Mouse (Mus musculus): ENCODE data around the gene Ces3a.
"Not testable (repeated sequence)": the region's sequence is repeated elsewhere in the genome, so short reads cannot be mapped to it uniquely, and the experiment has no call there.

The Ces3a gene

DNA sequence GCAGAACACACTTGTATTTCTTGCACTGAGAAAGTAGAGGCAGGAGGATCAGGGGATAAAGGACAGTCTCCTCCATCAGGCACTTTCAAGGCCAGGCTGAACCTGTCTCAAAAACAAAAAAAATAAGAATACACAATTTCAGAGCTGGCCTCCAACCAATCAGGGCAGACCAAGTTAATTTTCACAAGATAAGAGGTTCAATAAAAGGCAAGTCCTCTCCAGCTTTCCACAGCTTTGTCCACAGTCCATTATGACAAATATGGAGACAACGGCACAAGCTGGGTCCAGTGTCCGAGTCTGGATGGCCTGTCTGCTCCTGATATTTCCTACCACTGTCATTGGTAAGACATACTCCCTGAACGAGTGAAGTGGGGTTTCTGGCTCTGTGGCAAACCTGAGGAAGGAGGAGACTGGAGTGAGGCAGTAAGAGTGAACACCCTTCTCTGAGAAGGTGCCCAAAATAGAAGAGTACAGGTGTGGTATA, at the start of gene Ces3a:
Gene Ces3a (plus strand): TSS at position 231 of the 484 bp plus-strand sequence.
- no peak for DNase-seq

DNA sequence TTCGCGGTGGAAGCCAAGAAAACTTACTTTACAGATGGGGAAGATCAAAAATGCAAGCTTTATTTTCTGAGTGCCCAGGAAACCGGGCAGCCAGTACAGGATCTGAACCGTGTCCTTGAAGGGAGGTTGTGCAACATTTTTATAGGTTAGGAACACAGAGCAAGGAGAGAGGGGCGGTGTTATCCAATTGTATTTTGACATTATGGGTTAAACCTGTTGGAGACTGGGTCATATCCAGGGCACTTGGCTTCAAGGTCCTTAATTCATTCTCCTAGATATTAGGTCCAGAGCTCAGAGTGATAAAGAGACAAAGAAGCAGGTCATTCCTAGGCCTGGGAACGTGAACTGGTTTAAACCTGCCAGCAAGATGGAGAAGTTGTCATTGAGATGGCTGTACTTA, 49.2 kb upstream of the Ces3a start:
- no peak for DNase-seq

- DNase-seq: no peak
Measured at GRCm38 (mm10) chr8:105000586-105000985, 47.8 kb upstream of the Ces3a start, which contains the start of gene Ces2h. TSS of gene Ces2h (plus strand) at chr8:105000853.

DNA sequence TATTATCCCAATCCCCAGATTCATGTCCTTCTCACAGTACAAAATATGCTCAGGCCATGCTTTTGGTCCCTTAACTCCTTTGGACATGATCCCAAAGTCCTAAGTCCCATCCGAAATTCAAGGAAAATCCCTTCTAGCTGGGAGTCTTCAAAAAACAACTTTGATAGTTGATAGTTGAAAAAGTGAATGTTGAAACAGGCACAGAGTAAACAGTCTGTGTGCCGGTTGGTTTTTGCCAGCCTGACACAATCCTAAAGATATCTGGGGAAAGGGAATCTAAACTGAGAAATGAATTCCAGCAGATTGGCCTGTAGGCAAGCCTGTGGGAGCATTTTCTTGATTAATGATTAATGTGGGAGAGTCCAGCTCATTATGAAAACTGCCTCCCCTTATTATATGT, 38.4 kb upstream of the Ces3a start:
- no peak for DNase-seq

- no peak for DNase-seq
Measured at GRCm38 (mm10) chr8:105011136-105011535, 37.3 kb upstream of the Ces3a start.

GRCm38 (mm10) chr8:105014391-105014790, 34.0 kb upstream of the Ces3a start:
- DNase-seq: no peak

DNA sequence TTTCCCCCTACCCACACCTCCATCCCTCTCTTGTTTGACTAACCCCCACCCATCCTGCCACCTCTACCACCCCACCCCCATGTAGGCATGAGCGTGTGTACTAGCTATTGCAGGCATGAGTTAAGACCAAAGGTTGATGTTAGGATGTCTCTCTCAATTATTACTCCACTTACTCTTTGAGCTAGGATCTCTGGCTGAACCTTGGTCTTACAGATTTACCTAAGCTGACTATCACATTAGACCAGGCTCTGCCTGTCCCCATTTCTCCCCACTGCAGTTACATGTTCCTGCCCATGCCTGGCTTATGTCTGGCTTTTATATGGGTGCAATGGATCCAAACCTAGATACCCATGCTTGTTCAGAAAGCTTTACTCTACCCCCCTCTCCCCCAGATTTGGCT, 26.4 kb upstream of the Ces3a start:
- no peak for DNase-seq

GRCm38 (mm10) chr8:105023087-105023486, 25.3 kb upstream of the Ces3a start:
- no peak for DNase-seq

DNA sequence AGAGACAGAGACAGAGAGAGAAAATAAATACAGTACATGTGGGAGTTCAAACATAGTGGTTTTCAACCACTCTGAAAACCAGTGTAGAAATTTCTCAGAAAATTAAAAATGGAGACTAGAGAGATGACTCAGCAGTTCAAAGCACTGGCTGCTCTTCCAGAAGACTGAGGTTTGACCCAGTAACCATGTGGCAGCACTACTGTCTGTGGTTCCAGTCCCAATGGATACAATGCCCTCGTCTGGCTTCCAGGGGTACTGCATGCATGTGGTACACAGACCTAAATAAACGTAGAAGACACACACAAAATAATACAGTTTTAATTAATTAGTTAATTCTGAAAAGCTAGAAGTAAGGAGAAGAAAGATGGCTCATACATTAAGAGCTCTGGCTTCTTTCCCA, 23.4 kb upstream of the Ces3a start:
- no peak for DNase-seq

DNA sequence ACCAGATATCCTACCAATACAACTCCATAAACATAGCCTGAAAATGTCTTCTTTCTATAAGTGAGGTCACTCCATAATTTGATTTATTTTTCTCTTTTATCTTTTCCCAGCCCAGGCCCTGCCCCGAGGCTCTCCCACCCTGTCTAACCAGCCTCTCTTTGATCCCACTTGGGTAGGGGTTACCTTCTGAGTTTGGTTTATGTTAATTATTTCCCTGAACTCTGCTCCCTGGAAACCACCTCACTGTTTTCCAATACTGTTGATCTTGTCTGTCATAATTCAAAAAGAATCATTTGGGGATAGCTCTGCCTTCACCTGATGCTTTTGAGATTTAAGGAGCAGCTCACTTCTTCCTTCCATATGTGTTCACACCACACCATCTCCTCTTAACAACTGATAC, 4.9 kb upstream of the Ces3a start:
- DNase-seq: no peak

- no peak for DNase-seq
Measured at GRCm38 (mm10) chr8:105045824-105046401, 2.5 kb upstream of the Ces3a start.

- no peak for DNase-seq
Measured at GRCm38 (mm10) chr8:105056211-105056610, 7.8 kb downstream of the Ces3a start.

GRCm38 (mm10) chr8:105060056-105060455, 11.7 kb downstream of the Ces3a start:
- no peak for DNase-seq

- DNase-seq: no peak
Measured at GRCm38 (mm10) chr8:105066761-105067160, 18.4 kb downstream of the Ces3a start.

GRCm38 (mm10) chr8:105067905-105068304, 19.5 kb downstream of the Ces3a start:
- DNase-seq: not testable (repeated sequence)

DNA sequence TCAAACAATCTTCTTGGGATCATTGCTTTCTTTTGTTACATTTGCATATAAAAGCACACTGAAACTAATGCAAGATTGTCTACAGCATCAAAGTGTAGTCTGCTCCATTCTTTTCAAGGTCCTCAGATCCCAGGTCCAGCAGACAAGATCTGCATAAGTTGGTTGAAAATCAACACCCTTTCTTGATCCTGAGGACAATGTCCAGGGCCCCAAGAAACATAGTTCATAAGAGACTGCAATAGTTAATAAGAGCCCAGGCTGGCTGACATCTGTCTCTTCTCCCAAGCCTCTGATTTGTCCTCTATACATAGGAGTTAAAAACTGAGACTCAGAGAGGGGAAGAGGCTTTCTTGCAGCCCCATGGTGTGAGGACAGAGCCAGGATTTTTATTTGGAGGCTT, 20.6 kb downstream of the Ces3a start:
- no peak for DNase-seq

DNA sequence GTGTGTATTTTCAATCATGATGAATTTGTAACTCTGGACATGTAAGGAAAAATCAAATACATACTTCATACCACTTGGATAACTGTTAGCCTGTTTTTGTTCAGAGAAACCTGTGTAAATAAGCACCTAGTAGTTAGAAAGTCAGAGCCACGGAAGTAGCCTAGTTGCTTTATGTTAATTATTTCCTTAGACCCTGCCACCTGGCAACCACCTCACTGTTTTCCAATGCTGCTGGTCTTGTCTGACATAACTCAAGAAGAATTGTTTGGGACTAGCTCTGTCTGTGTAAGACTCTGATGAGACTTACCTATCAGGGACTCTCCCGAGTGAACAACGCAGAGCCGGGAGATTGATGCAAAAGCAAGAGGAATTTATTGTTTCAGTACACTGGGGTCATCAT, 28.2 kb downstream of the Ces3a start:
- DNase-seq: no peak

GRCm38 (mm10) chr8:105077071-105077470, 28.7 kb downstream of the Ces3a start:
- no peak for DNase-seq

- DNase-seq: no peak
Measured at GRCm38 (mm10) chr8:105078591-105078990, 30.2 kb downstream of the Ces3a start.

GRCm38 (mm10) chr8:105080814-105081336, 32.5 kb downstream of the Ces3a start:
- DNase-seq: no peak

DNA sequence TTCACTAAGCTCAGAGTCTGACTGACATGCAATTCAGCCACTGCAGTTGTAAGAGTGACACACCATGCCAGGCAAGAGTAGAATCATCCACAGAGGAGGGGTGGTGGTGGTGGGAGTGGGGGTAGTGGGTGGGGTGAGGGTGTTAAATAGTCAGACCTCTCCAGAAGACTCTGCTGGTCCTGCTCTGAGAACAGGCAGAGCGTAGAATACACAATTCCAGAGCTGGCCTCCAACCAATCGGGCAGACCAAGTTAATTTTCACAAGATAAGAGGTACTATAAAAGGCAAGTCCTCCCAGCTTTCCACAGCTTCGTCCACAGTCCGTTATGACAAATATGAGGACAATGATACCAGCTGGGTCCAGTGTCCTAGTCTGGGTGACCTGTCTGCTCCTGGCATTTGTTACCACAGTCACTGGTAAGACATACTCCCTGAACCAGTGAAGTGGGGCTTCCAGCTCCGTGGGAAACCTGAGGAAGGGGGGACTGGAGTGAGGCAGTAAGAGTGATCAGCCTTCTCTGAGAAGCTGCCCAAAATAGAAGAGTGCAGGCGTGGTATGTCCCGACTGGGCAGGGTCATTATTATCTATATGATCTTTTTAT, 35.1 kb downstream of the Ces3a start, which contains the start of gene Ces3b:
Gene Ces3b (plus strand): TSS at position 305 of the 602 bp plus-strand sequence.
- DNase-seq: no peak

DNA sequence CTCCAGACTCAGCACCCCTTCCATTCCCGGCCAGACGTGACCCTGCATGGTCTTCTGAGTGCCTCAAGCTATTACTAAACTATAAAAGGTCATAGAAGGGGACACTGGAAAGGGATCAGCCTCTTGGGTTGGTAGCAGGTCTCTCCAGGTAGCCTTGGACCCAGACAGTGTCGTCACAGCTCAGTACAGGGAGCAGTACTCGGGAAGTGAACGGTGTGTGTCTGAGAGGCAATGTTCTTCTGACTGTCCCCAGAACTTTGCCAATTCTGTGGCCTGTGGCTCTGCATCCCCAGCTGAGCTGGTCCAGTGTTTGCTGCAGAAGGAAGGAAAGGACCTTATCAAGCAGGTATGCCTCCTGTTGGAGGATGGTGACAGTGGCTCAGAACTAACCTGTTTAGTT, 39.8 kb downstream of the Ces3a start:
- DNase-seq: not testable (repeated sequence)

GRCm38 (mm10) chr8:105088581-105088980, 40.2 kb downstream of the Ces3a start:
- no peak for DNase-seq

DNA sequence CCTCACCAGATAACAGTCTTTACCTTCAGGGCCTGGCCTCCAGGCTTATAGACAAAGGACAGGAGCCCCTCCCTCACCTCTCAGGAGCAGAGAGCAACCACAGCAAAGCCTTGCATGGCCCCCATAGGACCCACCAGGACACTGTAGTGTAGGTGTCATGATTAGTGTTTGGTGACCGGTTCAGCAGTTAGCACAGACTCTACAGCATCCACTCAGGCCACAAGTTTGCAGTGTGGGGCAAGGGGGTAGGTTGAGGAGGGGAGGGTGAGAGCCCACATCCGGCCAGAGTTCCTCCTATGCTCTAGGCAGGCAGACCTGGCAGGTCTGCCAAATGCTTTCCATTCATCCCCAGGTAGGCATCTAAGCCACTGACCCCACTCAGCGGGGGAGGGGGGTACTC, 45.6 kb downstream of the Ces3a start:
- DNase-seq: no peak

Measured in right cerebral cortex, postnatal 25 days (tissue).